Mouse (Mus musculus) ovary, postnatal 14 days (tissue): Measurements from ENCODE around the gene Sox3.

Experiments used
- DNase-seq: peaks from one replicate; pipeline ENCODE4 v3.0.0; 2022; ENCODE audit warnings: low spot score

Sox3 gene

GRCm38 (mm10) chrX:60892801-60893681, at the start of gene Sox3:
Gene Sox3, minus strand, starts transcription at chrX:60893430.
- no peak for DNase-seq

DNA sequence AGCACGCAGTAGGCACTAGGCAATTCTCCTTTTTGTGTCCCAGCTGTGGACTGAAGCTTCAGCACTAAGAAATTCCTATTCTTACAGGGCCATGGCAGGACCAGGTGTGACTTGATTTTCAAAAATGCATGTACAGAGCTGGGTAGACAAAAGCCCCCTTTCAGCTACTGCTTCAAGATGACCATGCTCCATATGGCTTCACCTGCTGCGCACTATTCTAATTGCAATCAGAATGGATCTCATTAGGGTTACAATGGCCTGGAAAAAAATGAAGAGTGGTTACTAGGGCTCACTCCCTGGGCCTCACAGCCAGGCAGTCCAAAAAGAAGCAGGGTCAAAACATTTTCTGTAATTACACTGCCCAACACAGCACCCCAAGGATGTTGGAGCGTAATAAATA, 47.0 kb upstream of the Sox3 start:
- DNase-seq, result no peak

DNA sequence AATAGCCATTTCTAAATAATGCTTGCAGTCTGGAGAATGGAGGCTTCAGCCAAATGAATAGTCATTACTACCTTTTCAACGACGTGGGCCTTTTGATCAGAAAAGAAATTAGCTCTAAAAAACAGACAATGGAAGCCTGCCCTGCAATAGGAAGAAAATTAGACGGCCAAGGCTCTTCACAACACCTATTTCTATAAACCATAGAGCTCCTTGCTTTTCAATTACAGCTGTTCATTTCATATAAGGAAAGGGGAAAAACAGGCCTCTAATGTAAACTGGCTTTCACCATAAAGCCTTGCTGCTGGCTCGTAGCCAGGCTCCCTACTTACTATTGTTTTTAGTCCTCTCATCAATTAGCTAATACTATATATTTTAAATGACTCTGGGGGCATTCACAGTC, 6.3 kb upstream of the Sox3 start:
- DNase-seq, result no peak

DNA sequence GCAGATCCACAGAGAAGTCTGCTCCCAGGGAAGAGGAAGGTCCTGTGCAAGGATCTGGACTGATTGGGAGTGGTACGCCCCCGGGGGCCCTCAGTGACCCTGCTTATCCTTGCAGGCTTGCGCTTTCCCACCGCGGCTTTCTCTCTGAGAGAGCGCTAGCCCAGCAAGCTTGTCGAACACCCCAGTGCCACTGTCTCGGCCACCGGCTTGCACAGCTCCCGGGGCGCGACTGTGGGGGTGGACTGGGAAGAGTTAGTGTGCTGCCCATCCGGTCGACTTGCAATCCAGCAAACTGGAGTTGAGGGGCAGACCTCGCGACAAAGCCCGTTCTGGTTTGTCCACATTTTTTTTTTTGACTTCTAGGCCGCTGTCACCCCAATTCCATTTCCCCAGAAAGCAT, 5.4 kb upstream of the Sox3 start:
- DNase-seq, result no peak

- DNase-seq, result no peak
Observed at GRCm38 (mm10) chrX:60896296-60896695, 3.1 kb upstream of the Sox3 start.

DNA sequence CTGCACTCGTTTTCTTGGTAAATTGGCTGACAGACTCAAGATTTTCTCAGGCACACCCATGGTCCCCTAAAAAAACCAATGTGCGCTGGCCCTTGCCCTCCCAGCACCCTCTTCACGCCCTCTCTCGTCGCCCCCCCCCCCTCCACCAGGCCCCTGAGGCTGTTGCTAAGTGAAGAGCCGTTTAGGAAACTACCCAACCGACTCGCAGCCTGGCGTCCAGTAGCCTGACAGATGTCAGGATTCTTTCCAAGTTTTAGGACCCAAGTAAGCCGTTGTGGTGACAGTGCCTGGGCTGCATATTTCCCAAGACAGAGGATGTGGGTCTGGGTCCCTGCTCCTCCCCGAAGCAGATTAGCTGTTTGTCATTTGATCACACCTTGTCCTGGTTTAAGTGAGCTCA, 2.2 kb upstream of the Sox3 start:
- DNase-seq, result no peak

DNA sequence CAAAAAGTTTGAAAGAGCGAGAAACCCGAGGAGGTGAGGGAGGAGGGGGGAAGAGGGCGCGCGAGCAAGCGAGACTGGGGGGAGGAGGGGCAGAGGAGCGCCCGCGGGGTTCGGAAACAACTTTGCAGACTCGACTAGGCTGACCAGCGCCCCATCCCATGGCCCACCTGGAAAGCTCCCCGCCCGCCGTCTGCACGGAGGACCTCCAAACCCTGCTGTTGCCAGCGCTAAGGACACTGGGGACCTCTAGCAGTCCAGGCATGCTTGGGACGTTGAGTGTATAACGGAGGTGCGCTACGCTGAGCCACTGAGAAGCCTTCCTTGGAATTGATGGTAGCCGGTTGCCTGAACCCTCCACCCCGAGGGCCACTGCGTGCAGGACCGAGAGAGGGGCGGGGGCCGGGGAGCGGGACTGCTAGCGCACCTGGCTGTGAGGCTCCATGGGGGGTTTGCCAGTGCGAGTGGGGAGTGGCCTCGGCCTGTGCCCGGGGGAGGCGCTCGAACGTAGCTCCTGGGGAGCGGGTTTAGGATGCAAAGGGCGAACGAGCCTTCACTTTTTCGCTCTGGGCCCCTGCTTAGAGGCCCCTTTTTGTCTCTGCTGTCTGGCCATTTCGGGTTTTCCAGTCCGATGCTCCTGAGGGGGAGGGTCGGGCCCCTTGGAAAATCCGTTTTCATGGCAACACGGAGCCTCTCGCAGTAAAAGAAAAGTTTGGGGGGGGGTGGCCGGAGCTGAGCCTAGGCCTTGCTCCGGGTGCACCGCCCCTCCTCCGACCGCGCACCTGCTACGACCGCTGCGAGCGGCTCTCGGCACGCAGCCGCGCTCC, 702 bp upstream of the Sox3 start:
- no peak for DNase-seq

- no peak for DNase-seq
Observed at GRCm38 (mm10) chrX:60892098-60892800, 981 bp downstream of the Sox3 start.

DNA sequence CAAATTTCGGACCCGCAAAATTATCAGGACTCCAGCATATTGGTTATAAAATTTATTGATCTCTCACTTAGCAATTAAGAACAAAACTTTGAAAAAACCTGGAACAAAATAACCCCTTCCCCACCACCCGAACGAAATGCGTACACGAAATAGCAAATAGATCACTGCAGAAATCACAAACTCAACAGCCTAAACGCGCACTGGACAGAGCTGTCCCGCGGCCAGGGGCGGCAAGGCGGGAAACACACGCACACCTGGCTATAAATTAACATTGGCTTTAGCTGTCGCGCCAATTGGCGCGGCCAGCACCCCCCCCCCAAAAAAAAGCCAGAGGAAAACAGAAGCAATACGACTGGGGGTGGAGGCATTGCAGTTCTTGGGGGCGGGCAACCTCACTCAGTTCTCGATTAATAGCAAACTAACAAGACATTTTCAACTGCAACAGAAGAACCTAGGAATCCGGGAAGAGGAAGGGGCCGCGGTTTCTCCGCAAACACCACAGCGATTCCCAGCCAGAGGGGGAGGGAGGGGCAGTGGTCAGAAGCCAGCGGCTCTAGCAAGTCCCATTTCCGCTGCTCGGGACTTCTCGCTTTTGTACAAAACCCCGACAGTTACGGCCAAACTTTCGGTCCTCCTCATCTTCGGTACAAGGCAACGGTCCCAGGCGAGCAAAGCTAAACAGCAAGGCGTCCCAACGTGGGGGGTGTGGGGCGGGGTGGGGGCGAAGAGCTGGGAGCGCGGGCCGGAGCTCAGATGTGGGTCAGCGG, 1.7 kb downstream of the Sox3 start:
- DNase-seq, result no peak

DNA sequence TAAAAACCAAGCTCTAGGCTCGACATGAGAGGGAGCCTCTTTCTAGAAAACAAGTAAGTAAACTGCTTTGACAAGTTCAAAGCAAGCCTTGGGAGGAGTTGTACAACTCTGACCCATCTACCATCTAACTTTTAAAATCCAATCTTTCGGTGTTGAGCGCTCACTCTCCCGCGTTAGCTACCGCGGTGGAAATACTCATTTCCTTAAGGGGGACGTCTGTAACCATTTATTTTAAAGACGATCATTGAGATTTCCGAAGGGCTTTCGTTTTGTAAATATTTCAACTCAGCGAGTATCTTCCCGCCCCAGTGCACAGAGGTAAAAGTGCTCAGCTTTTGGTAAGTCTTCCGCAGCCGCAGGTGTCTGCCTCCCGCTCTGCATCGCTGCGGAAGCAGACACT, 2.6 kb downstream of the Sox3 start:
- no peak for DNase-seq

DNA sequence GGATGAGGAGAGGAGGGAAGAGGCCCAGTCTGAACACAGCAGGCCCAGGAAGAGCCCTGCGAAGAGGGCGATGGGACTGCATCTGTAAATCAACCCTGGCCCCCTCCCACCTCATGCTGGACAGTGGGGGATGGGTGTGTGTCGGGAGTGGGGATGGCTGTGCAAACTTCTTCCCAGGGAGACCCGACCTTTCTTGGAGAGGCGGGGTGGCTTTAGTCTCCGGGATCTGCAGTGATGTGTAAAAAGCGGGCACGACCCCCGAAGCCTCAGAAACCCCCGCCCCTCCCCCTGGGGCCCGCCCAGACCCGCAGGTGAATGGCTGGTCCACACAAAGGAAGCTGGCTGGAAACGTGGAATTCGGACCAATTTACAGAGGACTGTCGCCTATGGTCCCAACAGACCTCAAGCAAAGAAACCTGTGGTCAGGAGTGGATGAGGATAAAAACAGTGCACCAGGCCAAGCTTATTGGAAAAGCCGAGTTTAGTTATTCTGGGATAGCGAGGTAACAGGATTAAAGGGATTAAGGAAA, 3.2 kb downstream of the Sox3 start:
- no peak for DNase-seq
